Mouse (Mus musculus): ENCODE results near the gene Usp46. TPM values are rescaled to one million over a fixed set of nuclear protein-coding genes. Genes with fewer than 3 reads are reported as not detected.

The Usp46 gene
- 5.1 TPM for polyA plus RNA-seq (2017; shearing (Covaris generic))

DNA sequence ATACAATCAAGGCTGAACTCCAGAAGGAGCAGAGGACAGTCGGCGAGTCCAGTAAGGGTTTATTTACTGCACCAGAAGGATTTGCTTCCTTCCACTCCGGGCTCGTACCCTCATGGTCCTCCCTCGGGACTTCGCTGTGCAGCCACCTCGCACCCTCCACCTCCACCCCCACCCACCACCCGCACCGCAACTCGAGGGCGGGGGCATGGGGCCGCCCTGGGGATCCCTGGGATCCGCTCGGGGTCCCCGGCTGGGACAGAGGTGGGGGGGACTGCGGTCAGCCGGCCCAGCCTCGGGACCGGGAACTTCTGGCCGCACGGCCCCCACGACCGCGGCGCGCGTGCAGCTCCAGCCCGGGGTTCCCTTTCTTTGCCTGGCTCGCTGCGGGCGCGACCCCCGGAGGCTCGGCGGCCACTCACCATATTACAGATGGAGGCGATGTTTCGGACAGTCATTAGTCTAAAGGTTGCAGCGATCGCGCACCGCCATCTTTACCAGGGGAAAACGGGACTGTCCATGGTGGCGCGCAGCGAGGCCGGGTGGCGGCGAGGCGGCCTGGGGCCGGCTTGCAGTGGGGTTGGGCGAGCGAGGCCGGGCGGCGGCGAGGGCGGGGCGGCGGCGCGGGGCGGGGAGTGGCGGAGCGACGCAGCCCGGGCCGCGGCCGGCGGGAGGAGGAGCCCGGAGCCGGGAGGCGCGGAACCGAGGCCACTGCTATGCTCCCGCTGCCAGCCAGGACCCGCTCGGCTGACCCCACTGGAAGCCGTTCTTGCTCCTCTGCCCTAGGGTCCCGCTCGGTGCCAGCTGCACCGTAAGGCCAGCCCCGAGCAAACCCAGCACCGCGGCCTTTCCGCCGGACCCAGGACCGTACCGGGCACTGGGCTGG, at the start of gene Usp46:
Usp46 (minus strand) TSS at position 601 of the 883 bp plus-strand sequence.

Other genes with a start within 250 kb of the Usp46 start
- 10.9 TPM for gene Rasl11b, start 126.9 kb upstream of the Usp46 start, polyA plus RNA-seq (2017; shearing (Covaris generic))

Data from naive thymus-derived CD4-positive, alpha-beta T cell, adult 5 months (primary cell).